Comparison of ENCODE assay signal across 9 mouse cellular contexts in the genomic region with DNA sequence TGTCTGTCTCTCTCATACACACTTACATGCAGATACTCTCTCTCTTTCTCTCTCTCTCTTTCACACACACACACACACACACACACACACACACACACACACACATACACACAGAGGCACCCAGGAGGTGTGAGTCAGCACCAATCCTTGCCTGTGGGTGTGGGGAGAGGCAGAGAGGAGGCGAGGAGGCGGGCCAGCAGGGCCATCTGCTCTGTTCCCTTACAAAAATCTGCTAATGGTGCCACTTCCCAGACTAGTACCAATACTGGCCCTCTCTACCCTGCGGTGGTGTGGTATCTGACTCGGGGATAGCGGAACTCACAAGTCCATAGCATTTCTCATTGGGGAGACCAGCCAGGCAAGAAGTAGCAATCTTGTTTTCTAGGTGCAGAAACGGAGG. TPM values are rescaled to one million over a fixed set of nuclear protein-coding genes. Genes with fewer than 3 reads are reported as not detected.
DNase-seq lines count a peak whose midpoint lies in the region; ATAC-seq lines count a peak whose summit lies in the region.
"Had no signal": no experiment of that assay in that cellular context is flagged by ENCODE, and none has a peak within 500 bp of the region (broad histone marks: within the 10 kb centered on the region; RNA-seq: fewer than 3 reads in every experiment).

No protein-coding gene starts in this region.

- H3K9me3 ChIP-seq in hindbrain, embryonic 11.5 days (ENCODE audit: control insufficient read depth, low read length), result no peaks in the 10 kb centered on the region
- no peaks in the 10 kb centered on the region for H3K9me3 ChIP-seq in limb, embryonic 12.5 days
- no peaks in the 10 kb centered on the region for H3K9me3 ChIP-seq in stomach, embryonic 15.5 days
- H3K9me3 ChIP-seq in liver, embryonic 12.5 days (replicated peaks), result no peaks in the 10 kb centered on the region
- H3K9me3 ChIP-seq: heart, embryonic 15.5 days had no signal

- peaks cover 34% of the 10 kb centered on the region for H3K4me1 ChIP-seq in hindbrain, embryonic 11.5 days (replicated peaks; ENCODE audit: control insufficient read depth, insufficient read depth, low read length)
- H3K4me1 ChIP-seq in limb, embryonic 12.5 days (replicated peaks), result peaks cover 59% of the 10 kb centered on the region
- peaks cover 35% of the 10 kb centered on the region for H3K4me1 ChIP-seq in stomach, embryonic 15.5 days
- peaks cover 20% of the 10 kb centered on the region for H3K4me1 ChIP-seq in liver, embryonic 12.5 days

- H3K4me2 ChIP-seq in hindbrain, embryonic 11.5 days (replicated peaks; ENCODE audit: low read depth, low read length), result no peak overlapping the region
- no peak overlapping the region for H3K4me2 ChIP-seq in limb, embryonic 12.5 days
- H3K4me2 ChIP-seq in stomach, embryonic 15.5 days, result no peak overlapping the region
- no peak overlapping the region for H3K4me2 ChIP-seq in liver, embryonic 12.5 days
- H3K4me2 ChIP-seq: heart, embryonic 15.5 days had no signal

- H3K36me3 ChIP-seq in hindbrain, embryonic 11.5 days (ENCODE audit: control insufficient read depth, insufficient read depth, low read length), result no peaks in the 10 kb centered on the region
- no peaks in the 10 kb centered on the region for H3K36me3 ChIP-seq in limb, embryonic 12.5 days
- H3K36me3 ChIP-seq in stomach, embryonic 15.5 days, result no peaks in the 10 kb centered on the region
- H3K36me3 ChIP-seq in liver, embryonic 12.5 days, result no peaks in the 10 kb centered on the region
- H3K36me3 ChIP-seq: heart, embryonic 15.5 days had no signal

- ATAC-seq in hindbrain, embryonic 11.5 days (ENCODE audit: low FRiP score), result no peak
- no peak for ATAC-seq in limb, embryonic 12.5 days (ENCODE audit: insufficient number of reproducible peaks, insufficient read depth, low FRiP score, low TSS enrichment, low read depth)
- no peak for ATAC-seq in stomach, embryonic 15.5 days (ENCODE audit: insufficient read depth, low FRiP score, low read depth)
- no peak for ATAC-seq in liver, embryonic 12.5 days
- no peak for ATAC-seq in inflammation-experienced regulatory T-cells, adult 6 months

- H3K27ac ChIP-seq in hindbrain, embryonic 11.5 days (ENCODE audit: low read depth, low read length), result peak overlapping the region; percentile 95
- H3K27ac ChIP-seq in limb, embryonic 12.5 days, result peak overlapping the region; percentile 93
- H3K27ac ChIP-seq in stomach, embryonic 15.5 days, result peak overlapping the region; percentile 79; the same call in 1 of the 2 replicates
- H3K27ac ChIP-seq in liver, embryonic 12.5 days, result no peak overlapping the region
- H3K27ac ChIP-seq: heart, embryonic 15.5 days had no signal

- 55% methylated on average over 6 of the region's 6 CpGs for WGBS in hindbrain, embryonic 11.5 days
- WGBS in limb, embryonic 12.5 days, result 46% methylated on average over 6 of the region's 6 CpGs
- 58% methylated on average over 6 of the region's 6 CpGs for WGBS in stomach, embryonic 15.5 days
- 49% methylated on average over 6 of the region's 6 CpGs for WGBS in liver, embryonic 12.5 days (ENCODE audit: insufficient replicate concordance)

- DNase-seq in adipocyte (ENCODE audit: low spot score) (peak; percentile 26), liver (no peak)
- DNase-seq in cerebellum, adult 8-10 months, result peak; percentile 82
- DNase-seq in hindbrain, embryonic 11.5 days (ENCODE audit: low spot score), result no peak

- H3K27me3 ChIP-seq in hindbrain, embryonic 11.5 days (ENCODE audit: control insufficient read depth, insufficient read depth, low read length), result peaks cover 5% of the 10 kb centered on the region
- H3K27me3 ChIP-seq in limb, embryonic 12.5 days, result peaks cover 6% of the 10 kb centered on the region
- peaks cover 6% of the 10 kb centered on the region; the same call in 1 of the 2 replicates for H3K27me3 ChIP-seq in stomach, embryonic 15.5 days (replicated peaks)
- peaks cover 66% of the 10 kb centered on the region for H3K27me3 ChIP-seq in liver, embryonic 12.5 days (replicated peaks)

- no peak overlapping the region for H3K9ac ChIP-seq in hindbrain, embryonic 11.5 days (ENCODE audit: low read depth, low read length)
- H3K9ac ChIP-seq in limb, embryonic 12.5 days (replicated peaks), result no peak overlapping the region
- no peak overlapping the region for H3K9ac ChIP-seq in stomach, embryonic 15.5 days
- no peak overlapping the region for H3K9ac ChIP-seq in liver, embryonic 12.5 days
- H3K9ac ChIP-seq: heart, embryonic 15.5 days had no signal

- H3K4me3 ChIP-seq in hindbrain, embryonic 11.5 days (ENCODE audit: low read depth, low read length), result no peak overlapping the region
- H3K4me3 ChIP-seq in limb, embryonic 12.5 days (replicated peaks), result no peak overlapping the region
- no peak overlapping the region for H3K4me3 ChIP-seq in stomach, embryonic 15.5 days (replicated peaks)
- H3K4me3 ChIP-seq in liver, embryonic 12.5 days, result no peak overlapping the region
- H3K4me3 ChIP-seq: heart, embryonic 15.5 days had no signal

RNA-seq across cellular contexts. Expression of gene Ccdc33, which starts 7.2 kb away (rescaled TPM):
- polyA plus RNA-seq in hindbrain, embryonic 11.5 days (2014; fragmentation: Nextera tagmentation; extraction: Ambion mirVana), result 0.31 and 0.99 TPM in 2 replicates
- polyA plus RNA-seq in limb, embryonic 12.5 days (2016; fragmentation: Nextera tagmentation; extraction: Ambion mirVana), result 0.19 and 0.42 TPM in 2 replicates
- polyA plus RNA-seq in stomach, embryonic 15.5 days (2015; fragmentation: Nextera tagmentation; extraction: Ambion mirVana), result 0.18 and 0.19 TPM in 2 replicates
- not detected in 2 replicates for polyA plus RNA-seq in liver, embryonic 12.5 days (2016; fragmentation: Nextera tagmentation; extraction: Ambion mirVana)
- not detected for polyA plus RNA-seq in inflammation-experienced regulatory T-cells, adult 6 months (2017; shearing (Covaris generic))
- polyA plus RNA-seq: heart, embryonic 15.5 days had no signal

RNA-seq across cellular contexts. Expression of gene Stra6, which starts 47.8 kb away (rescaled TPM):
- polyA plus RNA-seq in hindbrain, embryonic 11.5 days (2014; fragmentation: Nextera tagmentation; extraction: Ambion mirVana), result 8.2 and 12.7 TPM in 2 replicates
- polyA plus RNA-seq in limb, embryonic 12.5 days (2016; fragmentation: Nextera tagmentation; extraction: Ambion mirVana), result 37.5 and 49.0 TPM in 2 replicates
- 1.8 and 3.3 TPM in 2 replicates for polyA plus RNA-seq in stomach, embryonic 15.5 days (2015; fragmentation: Nextera tagmentation; extraction: Ambion mirVana)
- 0.60 and 1.2 TPM in 2 replicates for polyA plus RNA-seq in liver, embryonic 12.5 days (2016; fragmentation: Nextera tagmentation; extraction: Ambion mirVana)
- 1 to 10 TPM in 2 of 3 experiments, not detected in 1; 4.0 to 5.3 TPM for polyA plus RNA-seq in inflammation-experienced regulatory T-cells, adult 6 months (2017; shearing (Covaris generic))

Comparison
In these comparisons a context has a peak if more than half of its experiments do, and no peak if none do; other contexts are left out.
1. DNase-seq: peak in adipocyte (single experiment) and cerebellum, adult 8-10 months (single experiment); none in hindbrain, embryonic 11.5 days (single experiment) and liver (single experiment).